Mouse (Mus musculus): ENCODE measurements around the gene Neurl3. TPM values are rescaled to one million over a fixed set of nuclear protein-coding genes. Genes with fewer than 3 reads are reported as not detected.

The Neurl3 gene
- polyA plus RNA-seq, 1 experiment from 2014 or later = 24.4 TPM

DNA sequence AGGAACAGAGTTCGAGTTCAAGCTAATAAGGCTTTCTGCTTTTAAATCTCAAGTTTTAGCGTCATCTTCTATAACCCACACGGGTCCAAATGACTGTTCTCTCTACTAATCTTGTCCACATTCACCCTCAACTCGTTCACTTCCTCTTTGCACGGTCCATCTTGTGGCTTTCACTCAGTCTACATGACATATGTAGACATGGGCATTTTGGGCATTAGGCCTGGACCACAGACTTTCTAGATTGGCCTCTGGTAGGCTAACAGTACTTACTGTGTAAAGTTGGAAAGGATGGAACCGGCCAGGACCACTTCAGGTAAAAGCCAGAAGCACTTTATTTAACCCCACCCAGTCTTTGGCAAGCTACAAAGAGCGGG, 32.6 kb upstream of the Neurl3 start:
- Histone ChIP-seq H3K27ac (replicated peaks) (no peak overlapping the region), H3K27me3 (ENCODE audit: control insufficient read depth, insufficient read depth, low read length) (no peaks in the 10 kb centered on the region), H3K9ac (ENCODE audit: low read length) (no peak overlapping the region), H3K4me1 (replicated peaks; ENCODE audit: control insufficient read depth, insufficient read depth) (0 out of 2 replicates have a peak, but pooled peaks cover 4% of the 10 kb centered on the region), H3K36me3 (ENCODE audit: control insufficient read depth, insufficient read depth, low read length) (no peaks in the 10 kb centered on the region), H3K9me3 (ENCODE audit: control insufficient read depth, low read length) (no peaks in the 10 kb centered on the region), H3K4me2 (replicated peaks; ENCODE audit: low read depth) (no peak overlapping the region), H3K4me3 (ENCODE audit: low read depth, low read length) (no peak overlapping the region)
- ATAC-seq (ENCODE audit: low FRiP score, low TSS enrichment) (peak; percentile 0; the same call in 1 of the 2 replicates), DNase-seq (ENCODE audit: low spot score) (no peak)
- WGBS = 64% methylated on average over 7 of the region's 7 CpGs
- TF ChIP-seq EP300 (optimal IDR thresholded peaks at IDR 0.05) = no peak
- TF ChIP-seq CTCF (IDR thresholded peaks at IDR 0.05; ENCODE audit: low read depth) = no peak

DNA sequence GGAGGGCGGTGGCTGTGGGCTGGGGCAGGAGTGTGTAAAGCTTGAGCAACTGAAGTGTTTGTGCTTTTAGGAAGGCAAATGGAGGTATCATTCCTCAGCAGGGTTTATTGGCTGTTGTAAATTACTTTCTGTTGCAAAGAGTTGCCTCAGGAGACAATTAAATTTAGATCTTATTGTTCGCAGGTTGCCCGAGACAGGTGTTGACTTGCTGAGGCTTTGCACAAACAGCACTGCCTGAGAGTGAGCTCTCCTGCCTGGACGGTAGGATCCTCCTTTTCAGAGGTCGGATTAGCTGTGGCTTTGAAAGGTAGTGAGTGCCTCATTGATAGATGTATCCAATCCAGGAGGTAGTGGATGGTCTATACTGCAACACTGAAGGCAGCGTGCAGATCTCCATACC, 31.6 kb upstream of the Neurl3 start:
- H3K4me1 ChIP-seq (replicated peaks; ENCODE audit: control insufficient read depth, insufficient read depth) = 0 out of 2 replicates have a peak, but pooled peaks cover 4% of the 10 kb centered on the region
- ATAC-seq (ENCODE audit: low FRiP score, low TSS enrichment) = no peak
- H3K4me3 ChIP-seq (ENCODE audit: low read depth, low read length) = no peak overlapping the region
- no peak overlapping the region for H3K9ac ChIP-seq (ENCODE audit: low read length)
- H3K4me2 ChIP-seq (replicated peaks; ENCODE audit: low read depth) = no peak overlapping the region
- H3K27me3 ChIP-seq (ENCODE audit: control insufficient read depth, insufficient read depth, low read length) = no peaks in the 10 kb centered on the region
- 75% methylated on average over 6 of the region's 6 CpGs for WGBS
- H3K27ac ChIP-seq (replicated peaks) = no peak overlapping the region
- no peak for TF ChIP-seq EP300 (optimal IDR thresholded peaks at IDR 0.05)
- no peak for TF ChIP-seq CTCF (IDR thresholded peaks at IDR 0.05; ENCODE audit: low read depth)
- no peak for DNase-seq (ENCODE audit: low spot score)
- no peaks in the 10 kb centered on the region for H3K9me3 ChIP-seq (ENCODE audit: control insufficient read depth, low read length)
- H3K36me3 ChIP-seq (ENCODE audit: control insufficient read depth, insufficient read depth, low read length) = no peaks in the 10 kb centered on the region

DNA sequence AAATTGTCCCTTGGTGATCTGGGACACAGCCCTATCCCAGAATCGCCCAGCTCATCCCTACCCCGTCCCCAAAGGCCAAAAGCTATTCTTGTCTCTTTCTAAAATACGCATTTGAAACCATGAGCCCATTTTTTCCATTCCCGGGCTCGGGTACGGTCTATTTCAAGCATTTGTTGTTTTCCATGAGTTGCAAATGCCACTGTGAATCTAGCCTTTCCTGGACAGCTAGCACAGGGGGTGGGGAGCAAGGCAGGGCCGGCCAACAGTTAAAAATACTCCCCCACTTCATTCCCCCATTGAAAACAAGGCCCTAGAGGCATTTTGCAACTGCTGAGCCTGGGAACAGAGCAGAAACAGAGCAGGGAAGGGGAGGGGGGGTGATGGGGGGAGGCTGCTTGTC, 30.3 kb upstream of the Neurl3 start:
- no peaks in the 10 kb centered on the region for H3K9me3 ChIP-seq (ENCODE audit: control insufficient read depth, low read length)
- WGBS = 52% methylated on average over 7 of the region's 7 CpGs
- H3K4me2 ChIP-seq (replicated peaks; ENCODE audit: low read depth) = no peak overlapping the region
- DNase-seq (ENCODE audit: low spot score) (no peak), ATAC-seq (ENCODE audit: low FRiP score, low TSS enrichment) (no peak)
- H3K36me3 ChIP-seq (ENCODE audit: control insufficient read depth, insufficient read depth, low read length) = no peaks in the 10 kb centered on the region
- no peak overlapping the region for H3K4me3 ChIP-seq (ENCODE audit: low read depth, low read length)
- no peaks in the 10 kb centered on the region for H3K27me3 ChIP-seq (ENCODE audit: control insufficient read depth, insufficient read depth, low read length)
- 0 out of 2 replicates have a peak overlapping the region, but pooled peaks have one; percentile 30 for H3K27ac ChIP-seq (replicated peaks)
- TF ChIP-seq EP300 (optimal IDR thresholded peaks at IDR 0.05) (no peak), CTCF (IDR thresholded peaks at IDR 0.05; ENCODE audit: low read depth) (no peak)
- H3K9ac ChIP-seq (ENCODE audit: low read length) = no peak overlapping the region
- 0 out of 2 replicates have a peak, but pooled peaks cover 4% of the 10 kb centered on the region for H3K4me1 ChIP-seq (replicated peaks; ENCODE audit: control insufficient read depth, insufficient read depth)

DNA sequence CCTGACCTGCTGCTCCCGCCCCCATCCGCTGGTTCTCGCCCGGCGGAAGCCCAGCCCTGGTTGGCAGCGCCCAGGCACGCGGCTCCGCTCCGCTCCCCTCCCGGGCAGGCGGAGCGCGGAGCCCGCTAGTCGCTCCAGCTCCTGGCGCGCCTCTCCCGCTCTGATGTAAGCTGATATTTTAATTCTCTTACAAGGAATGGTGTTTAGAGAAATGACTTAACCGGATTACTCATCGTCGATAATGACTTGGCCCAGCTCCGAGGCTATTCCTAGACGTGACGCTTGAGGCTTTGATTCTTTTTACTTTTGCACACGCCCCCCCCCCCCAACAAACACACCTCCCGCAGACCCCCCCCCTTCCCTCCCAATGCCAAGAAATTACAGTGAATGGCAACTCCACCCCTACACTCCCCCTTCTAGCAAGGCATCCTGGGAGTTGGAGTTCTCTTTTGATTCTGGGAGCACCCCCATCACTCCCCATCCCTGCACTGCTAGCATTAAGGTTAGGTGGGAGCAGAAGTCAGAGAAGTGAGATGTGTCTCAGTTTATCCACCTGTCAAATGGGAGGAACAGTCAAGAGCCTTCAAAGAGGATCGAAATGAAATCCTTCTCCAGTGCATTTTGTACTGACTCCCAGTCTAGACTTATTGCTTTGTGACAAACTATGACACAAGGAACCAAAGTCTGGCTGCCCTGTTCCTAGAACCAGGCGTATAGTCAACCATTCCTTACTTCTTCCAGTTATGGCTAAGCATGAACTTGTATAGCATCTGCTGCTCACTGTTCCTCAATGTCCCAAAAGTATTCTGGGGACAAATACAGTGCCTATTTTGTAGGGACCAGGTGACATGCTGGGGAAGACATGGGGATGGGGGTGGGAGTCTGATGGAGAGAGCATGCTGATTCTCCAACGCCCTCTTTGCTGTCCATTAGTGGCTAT, 29.2 kb upstream of the Neurl3 start:
- Histone ChIP-seq H3K4me3 (ENCODE audit: low read depth, low read length) (0 out of 2 replicates have a peak overlapping the region, but pooled peaks have one; percentile 3), H3K27me3 (ENCODE audit: control insufficient read depth, insufficient read depth, low read length) (no peaks in the 10 kb centered on the region), H3K9ac (ENCODE audit: low read length) (0 out of 2 replicates have a peak overlapping the region, but pooled peaks have one; percentile 38), H3K9me3 (ENCODE audit: control insufficient read depth, low read length) (no peaks in the 10 kb centered on the region), H3K27ac (replicated peaks) (no peak overlapping the region), H3K4me1 (replicated peaks; ENCODE audit: control insufficient read depth, insufficient read depth) (0 out of 2 replicates have a peak, but pooled peaks cover 4% of the 10 kb centered on the region), H3K4me2 (replicated peaks; ENCODE audit: low read depth) (peak overlapping the region; percentile 53), H3K36me3 (ENCODE audit: control insufficient read depth, insufficient read depth, low read length) (no peaks in the 10 kb centered on the region)
- 9% methylated on average over 30 of the region's 30 CpGs for WGBS
- DNase-seq (ENCODE audit: low spot score) (peak; percentile 92), ATAC-seq (ENCODE audit: low FRiP score, low TSS enrichment) (peak; percentile 88)
- no peak for TF ChIP-seq CTCF (IDR thresholded peaks at IDR 0.05; ENCODE audit: low read depth)
- TF ChIP-seq EP300 (optimal IDR thresholded peaks at IDR 0.05) = no peak

DNA sequence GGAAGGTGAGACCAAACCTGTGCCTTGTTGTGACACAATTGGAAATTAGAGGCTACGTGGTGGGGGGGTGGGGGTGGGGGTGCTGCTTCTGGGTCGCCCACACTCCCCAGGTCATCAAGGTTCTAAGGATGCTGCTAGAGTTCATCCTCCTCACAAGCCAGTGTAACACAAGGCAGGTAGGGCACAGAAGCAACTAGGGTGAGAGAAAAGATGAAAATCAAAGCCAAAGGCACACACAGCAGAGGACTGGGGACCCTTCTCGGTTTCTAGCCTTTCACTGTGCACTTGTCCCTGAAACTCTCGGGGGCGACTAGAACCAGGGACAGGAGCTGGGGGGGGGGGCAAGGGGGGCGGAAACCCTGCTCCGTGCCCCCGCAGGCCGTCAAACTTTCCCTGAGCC, 28.5 kb upstream of the Neurl3 start:
- Histone ChIP-seq H3K36me3 (ENCODE audit: control insufficient read depth, insufficient read depth, low read length) (no peaks in the 10 kb centered on the region), H3K27me3 (ENCODE audit: control insufficient read depth, insufficient read depth, low read length) (no peaks in the 10 kb centered on the region; the same call in 1 of the 2 replicates), H3K9me3 (ENCODE audit: control insufficient read depth, low read length) (no peaks in the 10 kb centered on the region), H3K9ac (ENCODE audit: low read length) (0 out of 2 replicates have a peak overlapping the region, but pooled peaks have one; percentile 38), H3K27ac (replicated peaks) (no peak overlapping the region), H3K4me2 (replicated peaks; ENCODE audit: low read depth) (peak overlapping the region; percentile 53), H3K4me3 (ENCODE audit: low read depth, low read length) (0 out of 2 replicates have a peak overlapping the region, but pooled peaks have one; percentile 3), H3K4me1 (replicated peaks; ENCODE audit: control insufficient read depth, insufficient read depth) (0 out of 2 replicates have a peak, but pooled peaks cover 2% of the 10 kb centered on the region)
- TF ChIP-seq EP300 (optimal IDR thresholded peaks at IDR 0.05) (no peak), CTCF (IDR thresholded peaks at IDR 0.05; ENCODE audit: low read depth) (no peak)
- WGBS = 12% methylated on average over 9 of the region's 9 CpGs
- ATAC-seq (ENCODE audit: low FRiP score, low TSS enrichment) (no peak), DNase-seq (ENCODE audit: low spot score) (no peak)
